Mouse (Mus musculus): ENCODE results near the gene Yju2.

DNA sequence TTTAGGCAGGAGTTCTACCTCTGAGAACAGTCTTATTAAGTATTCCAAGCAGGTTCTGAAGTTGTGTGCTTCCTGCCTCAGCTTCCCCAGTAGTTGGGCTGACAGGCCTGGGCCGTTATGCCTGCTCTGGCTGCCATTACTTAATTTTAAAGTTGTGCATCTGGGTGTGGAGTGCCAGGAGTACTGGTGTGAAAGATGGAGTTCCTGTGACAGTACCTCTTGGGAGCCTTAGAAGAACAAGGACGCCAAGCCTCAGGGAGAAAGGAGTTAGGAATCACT is 51.0 kb downstream of the Yju2 start:
- TF ChIP-seq POLR2A (IDR thresholded peaks at IDR 0.05; ENCODE audit: control insufficient read depth, extremely low read depth, insufficient read depth, low read length, poor library complexity) (no peak), CTCF (IDR thresholded peaks at IDR 0.05; ENCODE audit: borderline replicate concordance, control insufficient read depth, extremely low read depth, insufficient read depth, low read length, poor library complexity) (no peak)
